Mouse (Mus musculus) right cerebral cortex, postnatal 25 days (tissue): ENCODE data around the gene Stard13.
A peak's percentile ranks its signal among the peaks of the same experiment; 100 is the strongest.

Source experiments
- DNase-seq: peaks from one replicate; pipeline ENCODE4 v3.0.0; 2022

Gene Stard13

DNA sequence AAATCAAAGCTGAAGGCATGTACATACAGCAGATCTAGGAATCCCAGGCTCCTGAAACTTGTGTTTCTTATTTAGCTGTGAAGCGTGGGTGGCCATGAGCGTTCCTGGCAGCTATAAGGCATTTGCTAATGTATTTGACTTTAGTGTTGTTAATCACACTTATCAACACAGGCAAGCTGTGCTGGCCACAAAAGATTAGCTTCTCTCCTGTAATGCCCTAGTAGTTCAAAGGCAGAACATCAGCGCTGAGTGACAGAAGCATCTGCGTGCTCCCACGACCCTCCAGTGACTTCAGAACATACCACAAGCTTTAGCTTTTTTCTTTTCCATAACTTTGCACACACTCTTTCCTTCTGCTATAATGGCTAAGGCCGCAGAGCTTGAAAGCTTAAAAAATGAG lies 97.7 kb downstream of the Stard13 start:
- DNase-seq = no peak

DNA sequence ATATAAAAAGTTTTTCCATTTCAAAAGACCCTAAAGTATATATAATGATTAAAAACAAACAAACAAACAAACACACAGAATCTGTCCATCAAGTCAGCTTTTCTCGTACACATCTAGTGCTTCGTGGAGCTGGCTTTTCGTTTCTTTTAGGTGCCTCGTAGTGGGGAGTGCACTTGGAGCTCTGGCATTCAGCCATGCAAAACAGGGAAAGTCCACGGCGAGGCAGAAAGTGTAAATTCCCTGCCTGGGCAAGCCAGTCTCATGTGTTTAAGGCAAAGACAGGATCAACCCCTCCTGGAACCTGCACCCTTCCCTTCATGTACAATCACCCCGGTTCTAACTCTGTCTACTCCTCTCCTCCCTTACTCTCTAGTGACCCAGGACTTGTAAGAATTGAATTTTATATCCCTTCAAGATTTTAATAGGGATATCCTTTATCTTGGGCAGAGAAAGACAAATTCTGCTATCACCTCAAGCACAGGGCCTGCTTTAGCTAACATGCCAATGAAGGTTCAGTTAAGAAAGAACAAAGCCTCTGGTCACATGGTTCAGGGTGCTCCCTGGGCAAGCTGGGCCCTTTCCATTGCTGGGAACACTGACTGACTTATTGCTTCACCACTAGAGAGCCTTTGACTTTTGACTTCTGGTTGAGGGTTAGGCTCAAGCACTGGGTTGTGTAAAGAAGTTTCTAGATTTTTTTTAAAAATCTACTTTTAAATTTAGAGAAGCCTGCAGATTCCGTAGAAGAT lies 98.4 kb downstream of the Stard13 start:
- no peak for DNase-seq

DNA sequence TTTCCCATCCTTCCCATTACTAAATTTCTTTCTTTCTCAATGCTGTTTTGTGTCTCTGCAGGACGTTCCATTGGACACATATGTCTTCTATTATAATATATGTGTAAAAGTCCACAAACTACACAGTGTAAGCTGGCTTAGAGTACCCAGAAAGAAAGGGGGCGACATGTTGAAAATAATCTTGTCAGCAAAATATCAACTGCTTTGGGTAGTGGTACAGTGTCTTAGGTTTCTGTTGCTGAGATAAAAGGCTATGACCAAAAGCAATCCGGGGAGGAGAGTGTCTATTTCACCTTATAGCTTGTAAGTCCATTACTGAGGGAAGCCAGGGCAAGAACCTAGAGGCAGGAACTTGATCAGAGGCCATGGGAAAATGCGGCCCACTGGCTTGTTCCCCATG lies 99.4 kb downstream of the Stard13 start:
- no peak for DNase-seq

DNA sequence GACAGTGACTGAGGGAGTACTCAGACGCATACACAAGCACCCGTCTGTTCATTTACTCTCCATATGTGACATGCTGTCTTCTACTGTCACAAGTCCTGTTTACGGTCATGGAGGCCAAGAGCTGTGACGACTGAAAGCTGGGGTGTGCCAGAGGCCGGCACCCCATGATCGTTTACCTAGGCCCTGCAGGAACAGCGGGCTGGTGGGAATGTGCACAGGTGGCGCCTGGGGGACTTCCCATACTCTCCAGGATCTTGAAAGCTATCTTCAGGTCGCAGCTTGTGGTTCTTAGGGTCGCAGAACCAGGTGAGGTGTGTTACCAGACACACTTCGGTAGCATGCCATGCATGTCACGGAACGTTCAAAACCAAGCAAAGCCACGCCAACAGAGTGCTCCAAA lies 99.9 kb downstream of the Stard13 start:
- no peak for DNase-seq

DNA sequence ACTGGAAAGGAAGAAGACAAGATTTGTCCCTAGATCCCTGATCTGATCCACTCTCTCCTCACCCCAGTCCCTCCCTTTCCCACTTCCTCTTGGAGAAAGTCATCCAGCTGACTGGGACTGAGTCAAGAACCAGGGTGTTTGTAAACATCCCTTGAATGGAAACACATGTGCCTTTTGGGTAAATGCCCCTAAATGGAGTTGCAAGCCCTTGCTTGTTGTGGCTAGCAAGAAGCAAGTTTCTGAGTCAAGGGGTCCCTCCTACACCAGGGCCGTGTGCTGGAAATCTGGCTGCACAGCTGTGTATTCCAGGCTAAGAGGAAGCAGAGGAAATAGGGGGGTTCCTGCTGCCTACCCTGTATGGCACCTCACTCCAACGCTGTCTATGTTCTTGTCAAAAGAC lies 103.9 kb downstream of the Stard13 start:
- DNase-seq = no peak

DNA sequence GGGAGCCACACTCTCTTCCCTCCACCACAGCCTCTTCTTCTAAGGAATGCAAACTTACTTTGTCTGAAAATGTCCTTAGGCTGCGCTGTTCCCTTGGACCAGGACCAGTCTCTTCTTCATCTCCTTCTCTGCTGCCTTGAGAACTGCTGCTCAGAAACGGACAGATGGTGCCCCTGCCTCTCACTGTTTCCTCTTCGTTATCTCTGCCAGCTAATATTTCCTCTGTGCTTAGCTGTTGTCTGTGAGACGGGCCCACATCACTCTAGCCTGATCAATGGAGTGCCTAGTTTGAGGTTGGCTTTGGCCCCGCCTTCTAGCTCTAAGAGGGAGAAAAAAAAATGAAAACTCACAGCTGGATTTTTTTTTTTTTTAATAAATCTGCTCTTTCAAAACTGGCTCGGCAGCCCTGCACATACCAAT lies 106.3 kb downstream of the Stard13 start:
- no peak for DNase-seq

DNA sequence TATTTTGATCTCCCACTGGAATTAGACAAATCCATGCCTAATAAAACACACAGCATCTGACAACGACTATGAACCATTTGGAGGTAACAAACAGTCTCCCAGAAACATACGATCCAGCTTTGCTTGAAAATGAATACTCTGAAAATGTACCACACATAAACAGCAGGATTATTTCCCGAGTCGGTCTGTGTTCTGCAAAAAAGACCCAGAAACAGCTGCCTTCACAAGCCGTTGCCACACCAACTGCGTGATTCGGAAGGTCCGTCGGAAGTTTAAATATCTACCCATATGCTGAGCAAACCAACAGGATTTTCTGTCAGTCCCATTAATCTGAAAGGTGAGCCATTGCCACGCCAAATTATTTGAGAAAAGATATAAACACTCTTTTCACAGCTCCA lies 107.0 kb downstream of the Stard13 start:
- DNase-seq = no peak

DNA sequence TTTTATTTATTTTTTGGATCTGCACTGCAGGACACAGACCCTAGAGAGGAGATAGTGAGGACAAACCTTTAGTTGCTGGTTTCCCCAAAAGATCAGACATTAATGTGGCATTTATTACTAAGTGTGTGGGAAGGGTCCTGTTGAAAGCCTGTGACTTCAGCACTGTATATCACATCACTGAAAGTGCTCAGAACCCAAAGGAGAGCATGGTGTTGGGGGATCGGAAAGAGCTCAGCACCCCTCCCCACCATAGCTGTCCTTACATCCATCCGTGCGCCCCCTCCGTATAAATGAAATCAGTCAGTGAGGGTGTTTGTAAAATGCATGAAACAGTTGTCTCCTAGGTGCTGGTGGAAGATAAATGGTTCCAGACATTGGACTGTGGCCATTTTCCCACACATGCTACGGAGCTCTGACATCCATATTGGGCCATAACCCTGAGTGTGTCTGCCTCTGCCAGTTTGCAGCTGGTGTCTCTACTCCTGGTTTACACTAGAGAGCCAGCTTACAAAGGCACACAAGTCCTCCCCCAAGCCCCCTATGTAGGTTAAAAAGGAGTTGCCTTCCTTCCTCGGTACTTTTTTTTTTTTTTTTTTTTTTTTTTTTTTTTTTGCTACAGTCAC lies 107.5 kb downstream of the Stard13 start:
- no peak for DNase-seq

DNA sequence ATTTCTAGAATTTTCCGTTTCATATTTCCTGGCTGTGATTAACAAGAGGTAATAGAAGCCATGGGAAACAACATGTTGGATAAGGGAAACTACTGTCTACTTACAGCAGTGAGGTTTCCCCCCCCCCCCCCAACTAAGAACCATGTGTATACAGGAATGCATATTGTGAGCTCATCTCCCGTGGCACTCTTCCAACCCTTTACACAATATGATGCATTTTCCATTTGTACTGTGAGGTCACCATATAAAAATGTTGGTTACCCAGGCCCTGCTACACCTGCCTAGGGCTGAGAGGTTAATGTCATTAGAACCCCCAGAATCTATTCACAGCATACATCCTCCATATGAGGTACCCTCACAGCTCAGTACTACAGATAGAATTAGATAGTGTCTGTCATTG lies 115.8 kb downstream of the Stard13 start:
- DNase-seq = no peak

- DNase-seq = no peak
Measured at GRCm38 (mm10) chr5:151116192-151116887, 117.3 kb downstream of the Stard13 start.

GRCm38 (mm10) chr5:151112743-151113142 lies 120.9 kb downstream of the Stard13 start:
- no peak for DNase-seq

GRCm38 (mm10) chr5:151111080-151111871 lies 122.4 kb downstream of the Stard13 start:
- no peak for DNase-seq

DNA sequence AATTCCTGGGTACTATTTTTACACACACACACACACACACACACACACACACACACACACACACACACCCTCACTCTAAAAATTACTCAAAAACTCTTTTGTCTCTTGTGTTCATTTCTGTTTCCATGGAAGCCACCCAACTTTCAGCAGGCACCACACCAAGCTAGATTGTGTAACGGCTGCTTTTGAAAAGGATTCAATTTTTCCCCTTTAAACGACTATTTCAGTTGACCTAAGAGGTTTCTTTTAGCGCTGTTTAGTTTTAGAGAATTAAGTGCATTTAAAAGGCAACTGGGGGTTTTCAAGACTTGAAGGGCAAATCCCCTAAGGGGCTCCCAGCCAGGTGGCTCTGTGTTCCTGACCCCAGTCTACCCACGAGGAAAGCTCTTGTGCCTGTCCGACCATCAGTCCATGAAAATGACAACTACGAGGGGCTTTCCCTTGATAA lies 123.2 kb downstream of the Stard13 start:
- peak; percentile 44 for DNase-seq

- no peak for DNase-seq
Measured at GRCm38 (mm10) chr5:151109822-151110221, 123.8 kb downstream of the Stard13 start.

DNA sequence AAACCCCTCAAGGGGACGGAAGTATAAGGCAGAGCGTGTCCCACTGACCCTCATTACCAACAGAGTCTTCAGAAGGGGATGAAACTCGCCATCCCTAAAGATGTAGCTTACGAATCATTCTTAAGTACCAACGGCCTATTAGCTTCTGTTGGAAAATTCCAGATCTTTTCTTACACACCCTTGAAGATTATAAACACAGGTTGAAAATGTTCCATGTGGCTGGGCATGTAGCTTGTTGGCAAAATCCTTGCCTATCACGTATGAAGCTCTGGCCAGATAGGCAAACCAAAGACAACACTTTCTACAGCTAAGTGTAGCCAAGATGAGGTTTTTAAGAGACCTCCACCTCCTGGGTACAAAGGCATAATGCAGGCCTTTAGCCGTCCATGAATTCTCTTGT lies 124.7 kb downstream of the Stard13 start:
- no peak for DNase-seq

DNA sequence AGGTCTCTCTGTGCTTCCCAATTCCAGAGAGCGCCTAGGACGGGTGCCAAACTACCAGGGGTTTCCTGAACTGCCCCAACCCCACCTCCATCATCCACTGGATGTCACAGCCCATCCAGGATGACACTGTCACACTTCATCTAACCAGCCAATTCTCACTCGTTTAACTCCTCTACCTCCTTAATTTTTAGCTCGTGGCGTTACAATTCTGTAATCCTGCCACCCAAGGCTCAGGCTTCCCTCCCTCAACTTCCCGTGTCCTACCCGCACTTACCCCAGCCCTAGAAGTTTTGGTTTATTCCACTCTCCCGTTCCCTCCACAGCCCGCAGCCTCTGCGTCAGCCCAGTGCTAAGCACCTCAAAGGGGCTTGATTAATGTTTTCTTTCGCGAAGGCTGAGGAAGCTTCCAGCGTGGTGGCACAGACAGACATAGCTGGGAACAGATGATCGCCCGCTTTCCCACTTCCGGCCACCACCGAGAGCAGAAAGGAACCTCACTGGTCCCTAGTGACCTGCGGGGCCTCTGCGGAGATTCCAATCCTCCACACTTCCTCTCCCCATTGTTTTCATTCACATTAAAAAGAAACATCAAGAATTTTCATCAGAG lies 125.2 kb downstream of the Stard13 start:
- DNase-seq = no peak

- no peak for DNase-seq
Measured at GRCm38 (mm10) chr5:151106841-151107240, 126.8 kb downstream of the Stard13 start.

DNA sequence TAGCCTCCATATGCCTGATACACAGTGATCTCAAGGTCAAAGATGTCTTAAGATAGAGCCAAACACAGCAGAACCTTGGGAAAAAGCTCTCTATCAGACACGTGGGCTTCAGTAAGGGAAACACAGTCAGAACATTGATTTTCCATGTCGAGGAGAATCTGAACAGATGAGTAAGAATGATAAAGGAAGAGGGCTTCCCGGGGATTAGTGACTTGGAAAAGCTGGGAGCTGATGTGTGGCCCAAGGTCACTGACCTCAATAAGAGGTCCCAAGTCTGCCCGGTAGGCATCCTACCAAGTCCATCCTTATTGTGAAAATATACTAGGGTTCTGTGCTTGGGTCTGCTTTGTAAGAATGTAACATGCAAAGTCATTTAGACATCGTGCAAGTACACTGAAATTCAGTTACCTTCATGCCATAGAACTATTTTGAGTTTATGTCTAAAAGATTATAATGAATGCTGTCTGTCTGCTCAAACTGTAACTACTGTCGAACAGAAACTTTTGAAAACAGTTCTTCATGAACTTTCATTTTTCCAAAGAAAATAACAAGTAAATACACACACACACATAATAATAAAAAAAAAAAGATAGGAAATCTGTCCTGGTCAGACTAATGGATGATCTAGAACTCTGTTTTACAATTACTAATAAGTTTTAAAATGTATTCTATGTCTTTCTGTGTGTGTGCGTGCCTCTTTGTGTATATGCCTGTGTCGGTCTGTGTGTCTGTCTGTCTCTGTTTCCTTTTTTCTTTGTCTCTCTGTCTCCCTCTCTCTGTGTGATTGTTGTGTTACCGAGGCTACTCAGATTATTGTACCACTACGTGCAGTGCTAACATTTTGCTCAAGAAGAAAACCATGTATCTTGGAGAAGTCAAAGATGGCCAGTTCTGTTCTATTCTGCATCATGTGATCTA lies 128.3 kb downstream of the Stard13 start:
- no peak for DNase-seq

DNA sequence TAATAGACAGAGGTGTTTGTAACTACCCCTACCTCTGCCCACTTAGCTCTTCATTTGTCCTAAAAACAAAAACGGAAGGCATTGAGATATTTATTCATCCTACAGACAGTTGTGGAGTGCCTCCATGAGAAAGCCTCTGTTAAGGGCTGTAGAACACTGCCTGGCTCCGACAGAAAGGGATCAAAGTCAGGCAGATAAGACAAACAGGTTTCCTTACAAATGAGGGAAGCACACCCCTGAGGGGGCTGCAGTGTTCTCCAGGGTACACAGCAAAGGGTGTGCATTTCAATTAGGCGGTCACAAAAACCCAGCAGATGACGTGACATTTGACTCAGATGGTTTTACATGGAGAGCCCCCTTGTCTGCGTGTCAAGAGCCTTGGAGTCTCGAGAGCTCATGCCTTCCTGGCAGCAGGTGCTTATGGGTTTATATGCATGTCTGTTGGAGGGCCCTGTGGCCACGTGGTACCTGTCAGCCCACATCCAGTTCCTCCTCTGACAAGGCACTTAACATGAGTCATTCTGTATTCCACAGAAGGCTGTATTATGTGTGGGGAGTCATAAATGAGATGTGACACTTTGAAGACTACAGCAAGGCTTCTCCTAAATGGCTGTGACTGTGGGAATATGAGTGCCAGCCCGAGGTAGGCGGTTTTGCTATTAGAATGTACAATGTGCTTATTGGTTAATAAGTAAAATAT lies 129.1 kb downstream of the Stard13 start:
- DNase-seq = no peak

DNA sequence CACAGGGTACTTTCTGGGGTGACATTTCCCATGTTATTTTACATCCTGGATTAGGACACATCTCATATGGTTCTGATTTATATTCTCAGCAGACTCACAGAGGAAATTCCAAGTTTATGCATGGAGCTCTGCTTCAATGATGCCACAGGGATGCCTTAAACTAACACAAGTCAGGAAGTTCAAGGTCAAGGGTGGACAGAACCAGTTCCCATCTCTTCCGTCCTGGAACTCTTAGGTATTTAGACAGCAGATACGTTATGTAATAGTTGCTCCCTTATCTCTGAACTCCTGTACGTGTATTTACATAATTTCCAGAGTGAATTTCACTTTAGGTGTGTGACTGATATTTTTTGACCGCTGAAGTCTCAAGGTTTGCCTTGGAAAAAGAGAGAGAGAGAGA lies 130.4 kb downstream of the Stard13 start:
- no peak for DNase-seq

DNA sequence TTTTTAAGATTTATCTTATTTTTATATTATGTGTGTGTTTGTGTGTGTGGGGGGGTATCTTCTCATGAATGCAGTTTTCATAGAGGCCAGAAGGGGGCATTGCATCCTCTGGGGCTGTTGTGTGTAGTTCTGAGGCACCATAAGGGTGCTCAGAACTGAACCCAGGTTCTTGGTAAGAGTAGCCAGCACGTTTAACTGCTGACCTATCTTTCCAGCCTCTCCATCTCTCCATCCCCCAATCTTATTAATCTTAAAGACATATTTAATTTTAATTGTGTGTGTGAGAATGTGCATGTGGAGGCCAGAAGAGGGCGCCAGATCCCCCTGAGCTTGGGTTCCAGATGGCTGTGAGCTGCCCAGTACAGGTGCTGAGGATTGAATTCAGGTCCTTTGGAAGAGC lies 131.4 kb downstream of the Stard13 start:
- no peak for DNase-seq
